Mouse (Mus musculus): ENCODE measurements around the gene Rbx1. TPM values are rescaled to one million over a fixed set of nuclear protein-coding genes. Genes with fewer than 3 reads are reported as not detected.
"Not testable (repeated sequence)": the region's sequence is repeated elsewhere in the genome, so short reads cannot be mapped to it uniquely, and the experiment has no call there.

Gene Rbx1
- polyA plus RNA-seq, 2 experiments = 233 to 532 TPM

DNA sequence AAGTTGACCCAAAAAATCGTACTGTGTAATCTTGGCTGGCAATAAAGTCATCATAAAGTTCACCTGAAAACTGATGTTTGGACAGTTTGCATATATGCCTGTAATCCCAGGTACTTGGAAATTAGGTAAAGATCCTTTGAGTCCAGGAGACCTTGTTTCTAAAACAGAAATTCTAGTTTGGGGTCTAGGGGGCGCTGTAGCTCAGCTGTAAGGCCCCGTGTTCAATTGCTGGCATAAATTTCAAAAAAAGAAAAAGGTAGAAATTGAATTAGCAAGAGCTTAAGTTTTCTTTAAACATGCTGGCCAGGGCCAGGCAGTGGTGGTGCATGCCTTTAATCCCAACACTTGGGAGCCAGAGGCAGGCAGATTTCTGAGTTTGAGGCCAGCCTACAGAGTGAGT lies 9.6 kb downstream of the Rbx1 start:
- DNase-seq (ENCODE audit: low spot score) (no peak), ATAC-seq (ENCODE audit: low FRiP score, low read depth) (no peak)
- Histone ChIP-seq H3K36me3 (ENCODE audit: control insufficient read depth, insufficient read depth, low read length) (peaks cover 47% of the 10 kb centered on the region), H3K4me2 (replicated peaks; ENCODE audit: low read depth, low read length, severe bottlenecking) (no peak overlapping the region), H3K9me3 (ENCODE audit: control insufficient read depth, low read length) (no peaks in the 10 kb centered on the region), H3K27me3 (ENCODE audit: control insufficient read depth, insufficient read depth, low read length) (no peaks in the 10 kb centered on the region), H3K4me1 (ENCODE audit: control insufficient read depth, insufficient read depth, low read length) (no peaks in the 10 kb centered on the region), H3K4me3 (replicated peaks; ENCODE audit: low read length) (no peak overlapping the region), H3K27ac (replicated peaks; ENCODE audit: low read depth, low read length) (no peak overlapping the region), H3K9ac (ENCODE audit: low read depth, low read length, severe bottlenecking) (no peak overlapping the region)
- no peak for TF ChIP-seq POLR2A (IDR thresholded peaks at IDR 0.05; ENCODE audit: borderline replicate concordance, extremely low read depth, insufficient read depth, insufficient read length)
- 42% methylated on average over 3 of the region's 3 CpGs for WGBS

DNA sequence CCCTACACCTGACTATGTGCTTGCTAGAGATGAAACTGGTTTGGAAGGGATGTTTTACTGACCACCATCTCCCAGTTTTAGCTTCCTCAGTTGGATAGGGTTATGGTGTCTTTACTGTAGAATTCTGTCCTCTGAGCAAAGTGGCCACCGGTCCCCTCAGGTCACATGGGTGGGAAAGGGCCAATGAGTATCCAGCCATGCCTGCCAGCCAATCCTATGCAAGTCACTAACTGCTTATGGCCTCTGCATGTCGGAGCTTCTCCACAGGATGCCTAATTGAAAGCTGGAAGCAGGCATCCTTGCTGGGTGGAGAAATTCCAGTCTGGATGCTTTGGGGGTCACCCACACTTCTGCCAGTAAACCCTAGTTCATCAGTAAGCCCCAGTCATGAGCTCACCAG lies 10.5 kb downstream of the Rbx1 start:
- ATAC-seq (ENCODE audit: low FRiP score, low read depth) (no peak), DNase-seq (ENCODE audit: low spot score) (no peak)
- WGBS = 3% methylated on average over 2 of the region's 2 CpGs
- Histone ChIP-seq H3K4me1 (ENCODE audit: control insufficient read depth, insufficient read depth, low read length) (0 out of 2 replicates have a peak, but pooled peaks cover 3% of the 10 kb centered on the region), H3K9me3 (ENCODE audit: control insufficient read depth, low read length) (no peaks in the 10 kb centered on the region), H3K27ac (replicated peaks; ENCODE audit: low read depth, low read length) (no peak overlapping the region), H3K36me3 (ENCODE audit: control insufficient read depth, insufficient read depth, low read length) (peaks cover 37% of the 10 kb centered on the region), H3K9ac (ENCODE audit: low read depth, low read length, severe bottlenecking) (no peak overlapping the region), H3K4me2 (replicated peaks; ENCODE audit: low read depth, low read length, severe bottlenecking) (no peak overlapping the region), H3K4me3 (replicated peaks; ENCODE audit: low read length) (no peak overlapping the region), H3K27me3 (ENCODE audit: control insufficient read depth, insufficient read depth, low read length) (no peaks in the 10 kb centered on the region)
- TF ChIP-seq POLR2A (IDR thresholded peaks at IDR 0.05; ENCODE audit: borderline replicate concordance, extremely low read depth, insufficient read depth, insufficient read length) = no peak

DNA sequence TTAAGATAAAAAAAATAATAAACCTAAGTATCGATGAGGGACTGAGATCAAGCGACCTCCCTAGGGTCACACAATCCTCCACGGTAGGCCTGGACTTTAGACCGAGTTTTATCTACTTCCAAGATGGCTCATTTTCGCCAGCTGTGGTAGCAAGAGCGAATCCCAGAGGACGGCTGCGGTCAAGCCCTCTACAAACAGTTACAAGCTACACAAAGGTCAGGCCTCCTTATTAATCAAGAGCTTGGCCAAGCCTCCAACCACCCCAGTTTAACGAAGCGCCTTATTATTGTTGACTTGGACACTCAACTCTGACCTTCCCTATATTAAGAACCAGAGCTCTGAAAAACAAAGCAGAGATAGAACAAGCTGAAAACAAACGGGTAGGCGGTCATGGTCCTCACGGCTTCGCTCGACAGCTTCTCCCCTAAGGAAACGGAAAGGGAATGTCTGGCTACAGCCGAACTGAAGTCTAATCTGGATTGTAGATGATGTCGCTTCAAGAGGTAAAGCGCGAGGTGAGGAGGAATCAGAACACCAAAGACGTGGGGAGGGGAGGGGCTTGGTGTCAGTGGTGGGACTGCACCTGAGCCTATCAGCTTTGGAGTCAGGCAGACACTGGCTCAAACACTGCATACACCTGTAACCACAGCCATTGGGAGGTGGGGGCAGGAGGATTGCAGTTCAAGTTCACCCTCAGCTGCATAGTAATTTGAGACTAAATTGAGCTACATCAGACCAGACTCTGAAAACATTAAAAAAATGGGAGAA lies 13.5 kb downstream of the Rbx1 start:
- DNase-seq (ENCODE audit: low spot score) = no peak
- WGBS = 61% methylated on average over 21 of the region's 21 CpGs
- Histone ChIP-seq H3K27me3 (ENCODE audit: control insufficient read depth, insufficient read depth, low read length) (no peaks in the 10 kb centered on the region), H3K4me3 (replicated peaks; ENCODE audit: low read length) (no peak overlapping the region), H3K36me3 (ENCODE audit: control insufficient read depth, insufficient read depth, low read length) (peaks cover 9% of the 10 kb centered on the region), H3K4me2 (replicated peaks; ENCODE audit: low read depth, low read length, severe bottlenecking) (no peak overlapping the region), H3K9ac (ENCODE audit: low read depth, low read length, severe bottlenecking) (no peak overlapping the region), H3K27ac (replicated peaks; ENCODE audit: low read depth, low read length) (no peak overlapping the region), H3K9me3 (ENCODE audit: control insufficient read depth, low read length) (no peaks in the 10 kb centered on the region), H3K4me1 (ENCODE audit: control insufficient read depth, insufficient read depth, low read length) (0 out of 2 replicates have a peak, but pooled peaks cover 3% of the 10 kb centered on the region)
- no peak for ATAC-seq (ENCODE audit: low FRiP score, low read depth)
- TF ChIP-seq POLR2A (IDR thresholded peaks at IDR 0.05; ENCODE audit: borderline replicate concordance, extremely low read depth, insufficient read depth, insufficient read length) = no peak

DNA sequence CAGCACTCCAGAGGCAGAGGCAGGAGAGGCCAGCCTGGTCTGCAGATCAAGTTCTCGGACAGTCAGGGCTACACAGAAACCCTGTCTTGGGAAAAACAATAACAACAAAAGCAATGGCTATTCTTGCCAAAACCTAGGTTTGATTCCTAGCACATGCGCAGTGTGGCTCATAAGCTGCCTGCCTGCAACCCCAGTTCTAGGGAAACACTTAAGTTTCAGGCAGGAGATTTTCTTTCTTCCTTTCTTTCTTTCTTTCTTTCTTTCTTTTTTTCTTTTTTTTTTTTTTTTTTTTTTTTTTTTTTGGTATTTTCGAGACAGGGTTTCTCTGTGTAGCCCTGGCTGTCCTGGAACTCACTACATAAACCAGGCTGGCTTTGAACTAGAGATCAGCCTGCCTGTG lies 14.2 kb downstream of the Rbx1 start:
- not testable (repeated sequence) for H3K9me3 ChIP-seq (ENCODE audit: control insufficient read depth, low read length); H3K4me1 ChIP-seq (ENCODE audit: control insufficient read depth, insufficient read depth, low read length); H3K27me3 ChIP-seq (ENCODE audit: control insufficient read depth, insufficient read depth, low read length); ATAC-seq (ENCODE audit: low FRiP score, low read depth); H3K36me3 ChIP-seq (ENCODE audit: control insufficient read depth, insufficient read depth, low read length); H3K9ac ChIP-seq (ENCODE audit: low read depth, low read length, severe bottlenecking); H3K4me3 ChIP-seq (replicated peaks; ENCODE audit: low read length); H3K4me2 ChIP-seq (replicated peaks; ENCODE audit: low read depth, low read length, severe bottlenecking); H3K27ac ChIP-seq (replicated peaks; ENCODE audit: low read depth, low read length); DNase-seq (ENCODE audit: low spot score)
- 80% methylated on average over 3 of the region's 3 CpGs for WGBS

DNA sequence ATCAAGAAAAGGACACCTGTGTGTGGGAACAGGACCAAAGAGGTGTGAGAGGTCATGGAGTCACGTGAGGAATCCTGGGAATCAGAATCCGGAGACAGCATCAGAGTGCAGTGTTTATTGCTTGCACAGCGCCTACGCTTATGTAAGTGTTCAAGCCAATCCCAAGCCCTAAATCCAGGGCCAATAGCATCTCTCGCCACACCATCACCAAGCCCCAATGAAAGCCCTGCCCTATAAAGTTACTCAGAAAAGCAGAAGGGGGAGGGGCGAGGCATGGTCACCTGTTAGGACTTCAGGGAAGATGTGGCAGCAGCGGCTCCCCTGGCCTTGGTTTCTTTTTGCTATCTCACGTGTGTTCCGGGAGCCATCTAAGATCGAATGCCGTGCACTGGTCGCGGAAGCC lies 14.9 kb downstream of the Rbx1 start:
- Histone ChIP-seq H3K4me3 (replicated peaks; ENCODE audit: low read length) (peak overlapping the region; percentile 17; the same call in 1 of the 2 replicates), H3K4me1 (ENCODE audit: control insufficient read depth, insufficient read depth, low read length) (0 out of 2 replicates have a peak, but pooled peaks cover 3% of the 10 kb centered on the region), H3K36me3 (ENCODE audit: control insufficient read depth, insufficient read depth, low read length) (no peaks in the 10 kb centered on the region), H3K4me2 (replicated peaks; ENCODE audit: low read depth, low read length, severe bottlenecking) (peak overlapping the region; percentile 48), H3K9ac (ENCODE audit: low read depth, low read length, severe bottlenecking) (peak overlapping the region; percentile 29), H3K27ac (replicated peaks; ENCODE audit: low read depth, low read length) (no peak overlapping the region), H3K9me3 (ENCODE audit: control insufficient read depth, low read length) (no peaks in the 10 kb centered on the region), H3K27me3 (ENCODE audit: control insufficient read depth, insufficient read depth, low read length) (no peaks in the 10 kb centered on the region)
- WGBS = 12% methylated on average over 13 of the region's 13 CpGs
- TF ChIP-seq POLR2A (IDR thresholded peaks at IDR 0.05; ENCODE audit: borderline replicate concordance, extremely low read depth, insufficient read depth, insufficient read length) = no peak
- peak; percentile 37; the same call in 1 of the 2 replicates for ATAC-seq (ENCODE audit: low FRiP score, low read depth)
- DNase-seq (ENCODE audit: low spot score) = no peak
